Mouse (Mus musculus) spleen, adult 10 weeks (tissue): ENCODE data around the gene Sclt1. TPM values are rescaled to one million over a fixed set of nuclear protein-coding genes. Genes with fewer than 3 reads are reported as not detected.

Source experiments
- polyA plus RNA-seq: library from polyadenylated mRNA; stranded (reverse); fragments of 350-450 nt; fragmentation: Illumina TruSeq; extraction: RNeasy Lipid Tissue Mini Kit (QIAGEN cat#74804); gene quantifications from one replicate; pipeline ENCODE4 v1.2.3, GENCODE M21; 2015; ENCODE audit warnings: low replicate concordance; ENCODE audit not compliant: insufficient read depth

Sclt1 gene
- 24.2 TPM for polyA plus RNA-seq

GRCm38 (mm10) chr3:41742278-41742934 is at the start of gene Sclt1, which contains the start of gene D3Ertd751e:
Sclt1 (minus strand) TSS chr3:41742514.
D3Ertd751e (plus strand) TSS chr3:41742611.

Other genes starting within 250 kb of the Sclt1 start
- 21.0 TPM for gene Jade1, start 186.8 kb downstream of the Sclt1 start, polyA plus RNA-seq
- 22.4 TPM for gene D3Ertd751e, start 97 bp upstream of the Sclt1 start, polyA plus RNA-seq